Mouse (Mus musculus): ENCODE measurements at regions not wholly inside any gene's neighbourhood (a gene's known extent, or its start where the extent isn't known, plus 50 kb on each side); places are given as distances from the start of the nearest gene placed in this dataset.

DNA sequence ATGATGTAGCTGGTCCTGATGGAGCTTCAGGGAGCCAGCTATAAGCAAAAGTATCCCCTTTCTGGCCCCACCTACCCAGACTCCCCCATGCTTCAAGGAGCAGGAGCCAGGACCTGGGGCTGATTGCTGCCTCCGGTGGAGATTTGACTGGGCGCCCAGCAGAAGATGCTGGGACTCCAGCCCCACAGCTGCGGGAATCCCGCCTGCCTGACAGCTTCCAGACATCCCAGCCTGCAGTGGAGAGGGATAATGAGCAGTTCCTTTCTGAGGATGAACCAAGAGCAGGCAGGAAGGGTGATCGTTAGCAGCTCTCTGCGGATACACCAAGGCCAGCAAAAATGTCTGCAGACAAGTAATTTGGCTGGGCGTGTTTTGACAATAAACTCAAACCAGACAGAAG is 376.6 kb downstream of the Hs3st3b1 start:
- Histone ChIP-seq H3K27me3 (ENCODE audit: control insufficient read depth, insufficient read depth, low read length) (no peaks in the 10 kb centered on the region), H3K4me1 (ENCODE audit: control insufficient read depth, insufficient read depth, low read length) (no peaks in the 10 kb centered on the region), H3K9ac (ENCODE audit: low read depth, low read length) (no peak overlapping the region), H3K4me3 (ENCODE audit: insufficient read depth, low read depth, low read length) (no peak overlapping the region), H3K36me3 (ENCODE audit: control insufficient read depth, insufficient read depth, low read length) (no peaks in the 10 kb centered on the region), H3K79me2 (ENCODE audit: control insufficient read depth, insufficient read depth, low read length) (no peaks in the 10 kb centered on the region), H3K27ac (replicated peaks; ENCODE audit: insufficient read depth, low read depth, low read length) (no peak overlapping the region)
- WGBS, result 54% methylated on average over 7 of the region's 7 CpGs
- peak; percentile 26 for DNase-seq (ENCODE audit: extremely low read depth, low read depth, low spot score)
- TF ChIP-seq CTCF (IDR thresholded peaks at IDR 0.05; ENCODE audit: low read depth, low read length) (no peak), POLR2A (IDR thresholded peaks at IDR 0.05; ENCODE audit: extremely low read depth, insufficient read depth, low read length) (no peak)

DNA sequence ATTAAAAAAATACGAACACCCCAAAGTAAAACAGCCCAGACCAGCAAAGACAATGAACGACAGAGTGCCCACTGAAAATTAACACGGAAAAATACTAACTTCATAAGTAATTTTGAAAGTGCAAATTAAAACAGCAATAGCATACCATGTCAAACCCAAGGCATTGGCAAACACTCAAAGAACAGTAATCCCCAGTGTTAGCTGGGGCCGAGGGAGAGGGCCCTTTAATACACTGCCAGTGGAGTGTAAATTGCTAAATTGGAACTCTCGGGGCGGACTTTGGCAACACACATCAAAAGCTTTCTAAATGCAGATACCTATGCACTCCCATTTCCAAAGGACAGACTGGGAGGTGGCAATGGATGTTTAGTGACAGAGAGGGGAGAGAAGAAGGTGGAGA is 361.6 kb downstream of the Hs3st3b1 start:
- no peaks in the 10 kb centered on the region for H3K36me3 ChIP-seq (ENCODE audit: control insufficient read depth, insufficient read depth, low read length)
- H3K27ac ChIP-seq (replicated peaks; ENCODE audit: insufficient read depth, low read depth, low read length), result no peak overlapping the region
- WGBS, result 71% methylated on average over 6 of the region's 6 CpGs
- no peaks in the 10 kb centered on the region; the same call in 1 of the 2 replicates for H3K27me3 ChIP-seq (ENCODE audit: control insufficient read depth, insufficient read depth, low read length)
- no peaks in the 10 kb centered on the region for H3K79me2 ChIP-seq (ENCODE audit: control insufficient read depth, insufficient read depth, low read length)
- no peak for DNase-seq (ENCODE audit: extremely low read depth, low read depth, low spot score)
- TF ChIP-seq POLR2A (IDR thresholded peaks at IDR 0.05; ENCODE audit: extremely low read depth, insufficient read depth, low read length) (no peak), CTCF (IDR thresholded peaks at IDR 0.05; ENCODE audit: low read depth, low read length) (no peak)
- no peak overlapping the region for H3K9ac ChIP-seq (ENCODE audit: low read depth, low read length)
- no peaks in the 10 kb centered on the region for H3K4me1 ChIP-seq (ENCODE audit: control insufficient read depth, insufficient read depth, low read length)
- H3K4me3 ChIP-seq (ENCODE audit: insufficient read depth, low read depth, low read length), result no peak overlapping the region

DNA sequence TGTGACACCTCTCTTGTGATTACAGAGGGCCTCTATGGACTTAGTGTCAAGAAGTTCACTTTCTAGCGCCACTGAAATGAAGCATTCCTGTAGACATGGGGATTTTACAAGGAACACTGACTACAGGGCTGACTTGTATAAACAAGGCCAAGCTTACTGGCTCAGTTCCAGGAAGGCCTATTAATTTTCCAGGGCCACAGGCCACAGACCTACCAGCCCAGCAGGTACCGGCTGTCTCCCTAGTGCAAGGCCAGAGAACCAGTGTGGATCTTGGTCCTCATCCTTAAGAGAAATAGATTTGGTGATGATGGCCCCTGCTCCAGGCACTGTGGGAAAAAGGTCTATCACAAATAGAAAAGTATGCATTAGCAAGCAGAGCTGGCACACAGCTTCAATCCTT is 359.4 kb downstream of the Hs3st3b1 start:
- no peak for DNase-seq (ENCODE audit: extremely low read depth, low read depth, low spot score)
- no peaks in the 10 kb centered on the region; the same call in 1 of the 2 replicates for H3K27me3 ChIP-seq (ENCODE audit: control insufficient read depth, insufficient read depth, low read length)
- H3K4me3 ChIP-seq (ENCODE audit: insufficient read depth, low read depth, low read length), result no peak overlapping the region
- WGBS, result 81% methylated on average over 2 of the region's 2 CpGs
- H3K79me2 ChIP-seq (ENCODE audit: control insufficient read depth, insufficient read depth, low read length), result no peaks in the 10 kb centered on the region
- H3K36me3 ChIP-seq (ENCODE audit: control insufficient read depth, insufficient read depth, low read length), result no peaks in the 10 kb centered on the region
- TF ChIP-seq POLR2A (IDR thresholded peaks at IDR 0.05; ENCODE audit: extremely low read depth, insufficient read depth, low read length) (no peak), CTCF (IDR thresholded peaks at IDR 0.05; ENCODE audit: low read depth, low read length) (no peak)
- H3K27ac ChIP-seq (replicated peaks; ENCODE audit: insufficient read depth, low read depth, low read length), result no peak overlapping the region
- no peak overlapping the region for H3K9ac ChIP-seq (ENCODE audit: low read depth, low read length)
- no peaks in the 10 kb centered on the region for H3K4me1 ChIP-seq (ENCODE audit: control insufficient read depth, insufficient read depth, low read length)

DNA sequence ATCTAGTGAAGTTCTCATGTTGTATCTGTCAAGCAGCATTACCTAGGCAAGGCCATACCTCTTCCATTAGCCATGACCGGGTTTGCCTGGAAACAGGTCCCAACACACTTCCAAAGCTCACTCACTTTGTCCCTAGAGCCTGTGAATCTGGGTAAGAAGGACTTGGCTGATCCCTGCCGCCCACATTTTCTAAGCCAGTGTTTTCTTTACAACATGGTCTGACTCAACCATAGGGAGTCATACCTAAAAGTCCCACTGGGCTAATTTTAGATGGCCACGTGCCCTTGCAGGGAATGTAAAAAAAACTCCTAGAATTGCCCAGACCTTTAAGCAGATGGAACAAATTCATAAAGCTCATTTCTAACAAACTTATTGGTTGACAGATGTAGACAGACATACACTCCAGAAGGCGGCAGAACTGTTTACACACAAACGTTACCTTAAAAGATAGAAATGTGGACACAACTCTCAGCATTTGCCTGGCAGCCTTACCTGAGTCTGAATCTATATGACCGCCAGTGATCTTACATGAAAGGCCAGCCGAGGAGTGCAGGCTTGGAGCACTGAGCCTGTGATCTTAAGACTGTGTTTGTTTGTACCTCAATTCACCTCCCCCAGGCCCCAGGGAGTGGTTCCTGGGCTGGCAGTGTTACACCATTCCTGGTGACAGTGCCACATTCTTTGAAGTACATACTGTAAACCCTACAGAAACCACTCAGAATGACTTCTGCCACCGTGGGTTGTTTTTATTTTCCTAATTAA is 356.4 kb downstream of the Hs3st3b1 start:
- TF ChIP-seq POLR2A (IDR thresholded peaks at IDR 0.05; ENCODE audit: extremely low read depth, insufficient read depth, low read length) (no peak), CTCF (IDR thresholded peaks at IDR 0.05; ENCODE audit: low read depth, low read length) (no peak)
- Histone ChIP-seq H3K79me2 (ENCODE audit: control insufficient read depth, insufficient read depth, low read length) (no peaks in the 10 kb centered on the region), H3K36me3 (ENCODE audit: control insufficient read depth, insufficient read depth, low read length) (no peaks in the 10 kb centered on the region), H3K4me1 (ENCODE audit: control insufficient read depth, insufficient read depth, low read length) (no peaks in the 10 kb centered on the region), H3K27me3 (ENCODE audit: control insufficient read depth, insufficient read depth, low read length) (no peaks in the 10 kb centered on the region; the same call in 1 of the 2 replicates), H3K4me3 (ENCODE audit: insufficient read depth, low read depth, low read length) (no peak overlapping the region), H3K9ac (ENCODE audit: low read depth, low read length) (no peak overlapping the region), H3K27ac (replicated peaks; ENCODE audit: insufficient read depth, low read depth, low read length) (no peak overlapping the region)
- 78% methylated on average over 8 of the region's 8 CpGs for WGBS
- DNase-seq (ENCODE audit: extremely low read depth, low read depth, low spot score), result no peak

DNA sequence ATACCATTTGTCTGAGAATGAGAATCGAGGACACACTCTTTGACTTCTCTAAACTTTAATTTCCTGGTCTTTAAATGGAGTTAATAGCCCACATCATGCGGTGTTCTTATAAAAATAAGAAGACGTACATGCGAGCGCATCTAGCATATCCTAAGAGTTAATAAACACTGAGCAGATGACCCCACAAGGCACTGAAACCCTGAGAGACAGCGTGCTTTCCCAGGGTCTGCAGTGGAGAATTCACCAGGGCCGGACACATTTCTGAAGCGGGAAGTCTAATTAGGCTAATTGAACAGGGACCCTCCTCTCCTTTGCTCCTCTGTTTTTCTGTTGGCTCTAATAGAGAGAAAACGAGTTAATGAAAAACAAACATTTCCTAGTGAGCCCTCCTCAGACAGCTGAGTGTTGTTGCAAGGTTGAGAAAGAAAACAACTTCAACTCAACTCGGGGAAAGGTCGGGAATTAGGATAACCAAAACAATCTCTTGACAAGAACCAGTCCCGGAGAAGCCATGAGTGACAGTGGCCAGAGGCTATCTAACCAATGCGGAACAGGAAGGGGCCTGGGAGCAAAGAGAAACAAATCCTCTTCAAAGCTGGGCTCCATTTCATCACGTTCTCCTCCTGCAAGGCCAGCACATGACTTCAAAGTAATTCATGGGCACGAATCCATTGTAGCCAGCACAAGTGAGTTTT is 352.2 kb downstream of the Hs3st3b1 start:
- H3K9ac ChIP-seq (ENCODE audit: low read depth, low read length), result no peak overlapping the region
- no peak for TF ChIP-seq CTCF (IDR thresholded peaks at IDR 0.05; ENCODE audit: low read depth, low read length)
- no peak for TF ChIP-seq POLR2A (IDR thresholded peaks at IDR 0.05; ENCODE audit: extremely low read depth, insufficient read depth, low read length)
- H3K27ac ChIP-seq (replicated peaks; ENCODE audit: insufficient read depth, low read depth, low read length), result no peak overlapping the region
- H3K79me2 ChIP-seq (ENCODE audit: control insufficient read depth, insufficient read depth, low read length), result no peaks in the 10 kb centered on the region
- no peaks in the 10 kb centered on the region for H3K36me3 ChIP-seq (ENCODE audit: control insufficient read depth, insufficient read depth, low read length)
- peaks cover 2% of the 10 kb centered on the region; the same call in 1 of the 2 replicates for H3K4me1 ChIP-seq (ENCODE audit: control insufficient read depth, insufficient read depth, low read length)
- no peaks in the 10 kb centered on the region for H3K27me3 ChIP-seq (ENCODE audit: control insufficient read depth, insufficient read depth, low read length)
- WGBS, result 64% methylated on average over 15 of the region's 15 CpGs
- H3K4me3 ChIP-seq (ENCODE audit: insufficient read depth, low read depth, low read length), result no peak overlapping the region
- DNase-seq (ENCODE audit: extremely low read depth, low read depth, low spot score), result peak; percentile 57

DNA sequence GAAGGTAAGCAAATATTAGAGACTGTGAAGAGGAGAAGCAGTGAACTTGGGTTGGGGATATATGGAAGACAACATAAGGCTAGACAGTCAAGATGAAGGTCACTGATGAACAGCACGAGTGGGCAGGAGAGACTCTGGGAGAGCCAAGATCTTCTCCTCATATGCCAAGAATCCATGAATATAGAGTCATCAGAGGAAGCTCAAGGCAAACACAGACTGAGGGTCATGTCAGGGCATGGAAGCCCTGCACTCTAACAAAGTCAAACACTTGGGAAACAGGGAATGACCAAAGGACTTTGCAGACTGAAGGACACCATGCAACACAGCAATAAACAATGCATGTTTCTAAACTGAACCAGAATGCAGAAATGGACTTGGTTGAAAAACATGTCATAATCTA is 351.4 kb downstream of the Hs3st3b1 start:
- Histone ChIP-seq H3K36me3 (ENCODE audit: control insufficient read depth, insufficient read depth, low read length) (no peaks in the 10 kb centered on the region), H3K4me3 (ENCODE audit: insufficient read depth, low read depth, low read length) (no peak overlapping the region), H3K9ac (ENCODE audit: low read depth, low read length) (no peak overlapping the region), H3K27me3 (ENCODE audit: control insufficient read depth, insufficient read depth, low read length) (no peaks in the 10 kb centered on the region), H3K4me1 (ENCODE audit: control insufficient read depth, insufficient read depth, low read length) (peaks cover 2% of the 10 kb centered on the region; the same call in 1 of the 2 replicates), H3K79me2 (ENCODE audit: control insufficient read depth, insufficient read depth, low read length) (no peaks in the 10 kb centered on the region), H3K27ac (replicated peaks; ENCODE audit: insufficient read depth, low read depth, low read length) (no peak overlapping the region)
- WGBS, result 78% methylated on average over 1 of the region's 1 CpGs
- peak; percentile 35 for DNase-seq (ENCODE audit: extremely low read depth, low read depth, low spot score)
- TF ChIP-seq POLR2A (IDR thresholded peaks at IDR 0.05; ENCODE audit: extremely low read depth, insufficient read depth, low read length), result no peak
